Mouse (Mus musculus) thymus, adult 2 months (tissue): ENCODE data around the gene Msmo1.

Experiments
- CTCF ChIP-seq: fragments of 200-500 bp; IDR thresholded peaks from 2 replicates; pipeline ENCODE4 v1.5.1; 2012; ENCODE audit warnings: mild to moderate bottlenecking, control low read depth, low read length, moderate library complexity, borderline replicate concordance; ENCODE audit not compliant: control insufficient read depth, poor library complexity, insufficient read depth; ENCODE audit errors: extremely low read depth
- POLR2A ChIP-seq: fragments of 200-500 bp; IDR thresholded peaks from 2 replicates; pipeline ENCODE4 v1.6.1; 2012; ENCODE audit warnings: mild to moderate bottlenecking, low read length, control low read depth, moderate library complexity; ENCODE audit not compliant: control insufficient read depth, poor library complexity, insufficient read depth; ENCODE audit errors: extremely low read depth

GRCm38 (mm10) chr8:64761430-64761829, 27.8 kb upstream of the Msmo1 start:
- TF ChIP-seq CTCF = no peak
- TF ChIP-seq POLR2A = no peak
